Mouse (Mus musculus) kidney, embryonic 15.5 days (tissue): Measurements from ENCODE around the gene Kntc1. TPM values are rescaled to one million over a fixed set of nuclear protein-coding genes. Genes with fewer than 3 reads are reported as not detected.
"Not testable (repeated sequence)": the region's sequence is repeated elsewhere in the genome, so short reads cannot be mapped to it uniquely, and the experiment has no call there.

ENCODE experiments used
- ATAC-seq: fragments of 200-750 bp; cut with Nextera tagmentation; replicated peaks from 2 replicates; pipeline ENCODE4 v1.8.0; 2017; ENCODE audit warnings: moderate TSS enrichment; ENCODE audit not compliant: low FRiP score
- H3K27ac ChIP-seq: fragments of 300-500 bp; sonication (generic); 2 replicates; pipeline ENCODE4 v1.5.1; 2015; ENCODE audit warnings: mild to moderate bottlenecking, inconsistent platforms
- H3K27me3 ChIP-seq: fragments of 300-500 bp; sonication (generic); 2 replicates; pipeline ENCODE4 v1.6.1; 2015; ENCODE audit warnings: inconsistent platforms
- H3K36me3 ChIP-seq: fragments of 300-500 bp; sonication (generic); 2 replicates; pipeline ENCODE4 v1.6.1; 2015; ENCODE audit warnings: inconsistent platforms
- H3K4me1 ChIP-seq: fragments of 300-500 bp; sonication (generic); 2 replicates; pipeline ENCODE4 v1.6.1; 2015; ENCODE audit warnings: inconsistent platforms
- H3K4me2 ChIP-seq: fragments of 300-500 bp; sonication (generic); 2 replicates; pipeline ENCODE4 v1.6.1; 2015; ENCODE audit warnings: moderate library complexity, mild to moderate bottlenecking, inconsistent platforms
- H3K4me3 ChIP-seq: fragments of 300-500 bp; sonication (generic); replicated peaks from 2 replicates; pipeline ENCODE4 v1.5.1; 2015; ENCODE audit warnings: mild to moderate bottlenecking, inconsistent platforms
- H3K9ac ChIP-seq: fragments of 300-500 bp; sonication (generic); 2 replicates; pipeline ENCODE4 v1.6.1; 2015; ENCODE audit warnings: mild to moderate bottlenecking, inconsistent platforms
- H3K9me3 ChIP-seq: fragments of 300-500 bp; sonication (generic); replicated peaks from 2 replicates; pipeline ENCODE4 v1.6.1; 2016; ENCODE audit warnings: inconsistent platforms
- WGBS: fragments of 180-500 bp; shearing (Covaris S2); methylation state at CpG from one replicate; pipeline ENCODE4 v1.1.7; 2015; ENCODE audit warnings: mixed read lengths; 5-methylcytosine and 5-hydroxymethylcytosine counted together
- polyA plus RNA-seq: library from polyadenylated mRNA; unstranded; fragments of >200 nt; fragmentation: Nextera tagmentation; extraction: Ambion mirVana; gene quantifications from 2 replicates; pipeline ENCODE4 v1.2.1, GENCODE M21; 2015

The Kntc1 gene
- 33.0 and 34.1 TPM in 2 replicates for polyA plus RNA-seq

GRCm38 (mm10) chr5:123749065-123750064, at the start of gene Kntc1, which contains the start of gene Rsrc2:
TSS of gene Kntc1 (plus strand) at chr5:123749716.
TSS of gene Rsrc2 (minus strand) at chr5:123749414.
- H3K36me3 ChIP-seq = peaks cover 27% of the 10 kb centered on the region
- WGBS = under 1% methylated on average over 63 of the region's 63 CpGs
- peaks cover 40% of the 10 kb centered on the region for H3K4me1 ChIP-seq
- H3K9ac ChIP-seq = peak within 1 kb of the TSS; percentile 82
- H3K27me3 ChIP-seq = no peaks in the 10 kb centered on the region
- no peaks in the 10 kb centered on the region for H3K9me3 ChIP-seq
- peak within 1 kb of the TSS; percentile 78 for H3K4me2 ChIP-seq
- peak within 1 kb of the TSS; percentile 82 for H3K4me3 ChIP-seq
- H3K27ac ChIP-seq = peak within 1 kb of the TSS; percentile 100
- peak; percentile 98 for ATAC-seq

- ATAC-seq = no peak
Measured at GRCm38 (mm10) chr5:123700625-123701024, 48.9 kb upstream of the Kntc1 start.

GRCm38 (mm10) chr5:123708598-123708997, 40.9 kb upstream of the Kntc1 start:
- no peak overlapping the region for H3K27ac ChIP-seq
- H3K36me3 ChIP-seq = peaks cover 97% of the 10 kb centered on the region
- H3K9me3 ChIP-seq = no peaks in the 10 kb centered on the region
- H3K4me2 ChIP-seq = no peak overlapping the region
- no peak for ATAC-seq
- no peaks in the 10 kb centered on the region for H3K4me1 ChIP-seq
- WGBS = 93% methylated on average over 12 of the region's 12 CpGs
- no peaks in the 10 kb centered on the region for H3K27me3 ChIP-seq
- no peak overlapping the region for H3K4me3 ChIP-seq
- H3K9ac ChIP-seq = no peak overlapping the region

More at GRCm38 (mm10) chr5:123700625-123701024, 48.9 kb upstream of the Kntc1 start:
- 62% methylated on average over 11 of the region's 11 CpGs for WGBS
- no peaks in the 10 kb centered on the region for H3K9me3 ChIP-seq
- no peak overlapping the region for H3K4me2 ChIP-seq
- no peak overlapping the region for H3K27ac ChIP-seq
- H3K27me3 ChIP-seq = no peaks in the 10 kb centered on the region
- no peak overlapping the region for H3K9ac ChIP-seq
- H3K36me3 ChIP-seq = peaks cover 85% of the 10 kb centered on the region
- H3K4me3 ChIP-seq = no peak overlapping the region
- H3K4me1 ChIP-seq = no peaks in the 10 kb centered on the region

DNA sequence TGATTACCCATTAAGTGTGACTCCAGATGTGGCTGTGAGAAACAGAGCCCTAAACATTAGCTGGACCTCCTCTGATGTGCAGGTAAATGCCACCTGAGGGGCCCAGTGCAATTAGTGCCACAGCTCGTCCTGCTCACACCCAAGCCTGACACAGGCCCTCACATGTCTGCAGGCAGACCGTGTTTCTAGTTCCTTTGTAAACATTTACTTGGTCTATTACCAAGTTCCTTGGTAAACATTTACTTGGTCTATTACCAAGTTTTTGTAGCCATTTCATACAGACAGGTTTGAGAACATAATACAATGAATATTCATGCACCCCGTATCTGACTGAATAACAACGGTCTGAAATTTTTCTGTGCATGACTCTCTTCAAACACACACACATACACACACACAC, 39.9 kb upstream of the Kntc1 start:
- H3K4me1 ChIP-seq = no peaks in the 10 kb centered on the region
- H3K4me3 ChIP-seq = no peak overlapping the region
- no peaks in the 10 kb centered on the region for H3K9me3 ChIP-seq
- peaks cover 97% of the 10 kb centered on the region for H3K36me3 ChIP-seq
- H3K9ac ChIP-seq = no peak overlapping the region
- ATAC-seq = no peak
- H3K4me2 ChIP-seq = no peak overlapping the region
- no peak overlapping the region for H3K27ac ChIP-seq
- H3K27me3 ChIP-seq = no peaks in the 10 kb centered on the region
- WGBS = 67% methylated on average over 4 of the region's 4 CpGs

DNA sequence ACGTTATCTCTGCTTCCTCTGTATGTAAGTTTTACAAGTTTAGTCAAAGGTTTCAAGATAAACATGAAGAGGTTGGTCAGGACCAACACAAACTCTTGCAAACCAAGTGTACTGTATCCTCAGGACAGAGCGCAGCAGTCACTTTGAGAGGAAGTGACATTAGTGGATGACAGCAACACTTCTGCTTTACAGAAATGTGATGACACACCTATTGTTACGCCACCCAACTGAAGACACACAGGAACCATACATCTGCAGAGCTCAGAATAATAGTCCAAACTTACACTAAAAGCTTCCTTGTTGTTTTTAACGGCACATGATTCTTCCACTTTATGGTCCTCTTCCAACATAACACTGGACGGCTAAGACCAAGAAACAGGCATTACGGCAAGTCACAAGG, 35.7 kb upstream of the Kntc1 start:
- Histone ChIP-seq H3K4me2 (no peak overlapping the region), H3K4me1 (peaks cover 15% of the 10 kb centered on the region), H3K9ac (no peak overlapping the region), H3K9me3 (no peaks in the 10 kb centered on the region), H3K36me3 (peaks cover 84% of the 10 kb centered on the region), H3K27me3 (no peaks in the 10 kb centered on the region), H3K4me3 (no peak overlapping the region), H3K27ac (no peak overlapping the region)
- WGBS = 92% methylated on average over 6 of the region's 6 CpGs
- no peak for ATAC-seq

GRCm38 (mm10) chr5:123714622-123715021, 34.9 kb upstream of the Kntc1 start:
- Histone ChIP-seq H3K4me3 (no peak overlapping the region), H3K4me2 (no peak overlapping the region), H3K27ac (no peak overlapping the region), H3K9ac (no peak overlapping the region), H3K27me3 (no peaks in the 10 kb centered on the region), H3K9me3 (no peaks in the 10 kb centered on the region), H3K4me1 (peaks cover 23% of the 10 kb centered on the region), H3K36me3 (peaks cover 76% of the 10 kb centered on the region)
- 88% methylated on average over 4 of the region's 4 CpGs for WGBS
- ATAC-seq = no peak

- H3K27me3 ChIP-seq = no peaks in the 10 kb centered on the region
- H3K4me3 ChIP-seq = peak within 1 kb of the TSS; percentile 85
- peak within 1 kb of the TSS; percentile 89 for H3K9ac ChIP-seq
- ATAC-seq = peak; percentile 100
- under 1% methylated on average over 83 of the region's 83 CpGs for WGBS
- H3K9me3 ChIP-seq = no peaks in the 10 kb centered on the region
- peak within 1 kb of the TSS; percentile 89 for H3K27ac ChIP-seq
- peak within 1 kb of the TSS; percentile 69 for H3K4me2 ChIP-seq
- peaks cover 18% of the 10 kb centered on the region for H3K36me3 ChIP-seq
- peaks cover 23% of the 10 kb centered on the region for H3K4me1 ChIP-seq
Measured at GRCm38 (mm10) chr5:123720328-123721311, 28.9 kb upstream of the Kntc1 start, which contains the start of gene Zcchc8. TSS of gene Zcchc8 (minus strand) at chr5:123721100.

DNA sequence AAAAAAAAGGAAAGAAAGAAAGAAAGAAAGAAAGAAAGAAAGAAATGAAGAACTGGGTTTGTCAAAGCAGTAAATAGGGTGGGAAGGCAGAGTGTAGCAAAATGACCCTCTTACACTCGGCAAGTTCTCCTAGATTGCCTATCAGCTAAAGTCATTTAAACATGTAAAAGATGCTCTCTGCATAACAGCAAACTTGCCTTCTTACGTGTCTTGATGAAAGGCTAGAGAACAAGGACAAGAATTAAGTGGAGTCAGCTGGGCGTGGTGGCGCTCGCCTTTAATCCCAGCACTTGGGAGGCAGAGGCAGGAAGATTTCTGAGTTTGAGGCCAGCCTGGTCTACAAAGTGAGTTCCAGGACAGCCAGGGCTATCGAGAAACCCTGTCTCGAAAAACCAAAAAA, 25.7 kb upstream of the Kntc1 start:
- not testable (repeated sequence) for ATAC-seq, H3K4me3 ChIP-seq, H3K27ac ChIP-seq, H3K27me3 ChIP-seq, H3K9ac ChIP-seq, H3K9me3 ChIP-seq, H3K4me2 ChIP-seq, H3K4me1 ChIP-seq
- peaks cover 20% of the 10 kb centered on the region for H3K36me3 ChIP-seq
- WGBS = 88% methylated on average over 7 of the region's 7 CpGs

DNA sequence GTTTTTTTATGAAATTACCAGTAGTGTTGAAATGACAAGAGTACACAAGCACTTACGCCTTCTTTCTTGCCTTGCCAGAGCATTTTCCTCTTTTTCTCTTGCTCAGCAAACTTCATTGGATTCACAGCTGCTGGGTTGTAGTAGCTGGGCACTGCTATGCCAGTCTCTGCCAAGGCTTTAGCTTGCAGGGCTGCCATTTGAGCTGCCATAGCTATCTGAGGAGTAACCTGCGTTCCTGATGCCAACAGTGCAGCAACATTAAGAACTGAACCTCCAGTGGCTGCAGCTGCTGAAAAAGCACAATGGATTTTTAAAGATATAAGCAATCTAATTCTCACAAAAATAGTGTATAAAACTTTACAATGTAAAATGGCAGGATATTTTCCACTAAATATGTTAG, 18.5 kb upstream of the Kntc1 start:
- peaks cover 84% of the 10 kb centered on the region for H3K36me3 ChIP-seq
- H3K4me3 ChIP-seq = no peak overlapping the region
- 97% methylated on average over 2 of the region's 2 CpGs for WGBS
- no peak overlapping the region for H3K27ac ChIP-seq
- H3K27me3 ChIP-seq = no peaks in the 10 kb centered on the region
- H3K9ac ChIP-seq = no peak overlapping the region
- H3K4me1 ChIP-seq = no peaks in the 10 kb centered on the region
- H3K4me2 ChIP-seq = no peak overlapping the region
- ATAC-seq = no peak
- no peaks in the 10 kb centered on the region for H3K9me3 ChIP-seq

GRCm38 (mm10) chr5:123744358-123744757, 5.2 kb upstream of the Kntc1 start:
- Histone ChIP-seq H3K4me2 (no peak overlapping the region), H3K27ac (no peak overlapping the region), H3K4me1 (peaks cover 24% of the 10 kb centered on the region), H3K9ac (no peak overlapping the region), H3K4me3 (no peak overlapping the region), H3K9me3 (no peaks in the 10 kb centered on the region), H3K36me3 (peaks cover 63% of the 10 kb centered on the region), H3K27me3 (no peaks in the 10 kb centered on the region)
- 89% methylated on average over 2 of the region's 2 CpGs for WGBS
- ATAC-seq = no peak

GRCm38 (mm10) chr5:123746253-123746652, 3.3 kb upstream of the Kntc1 start:
- H3K9me3 ChIP-seq = no peaks in the 10 kb centered on the region
- no peak for ATAC-seq
- H3K9ac ChIP-seq = peak overlapping the region; percentile 12; the same call in 1 of the 2 replicates
- peaks cover 45% of the 10 kb centered on the region for H3K36me3 ChIP-seq
- no peaks in the 10 kb centered on the region for H3K27me3 ChIP-seq
- H3K4me3 ChIP-seq = peak overlapping the region; percentile 82
- no peak overlapping the region; the same call in 1 of the 2 replicates for H3K27ac ChIP-seq
- peaks cover 37% of the 10 kb centered on the region for H3K4me1 ChIP-seq
- H3K4me2 ChIP-seq = peak overlapping the region; percentile 67
